Mouse (Mus musculus) cerebellum, postnatal 10 days (tissue): ENCODE results near the gene Fuz.

Experiments used
- DNase-seq, 2 experiments: peaks; one replicate each; pipeline ENCODE4 v3.0.0; 2021; ENCODE audit warnings: mixed read lengths in 2 of 2

Gene Fuz

DNA sequence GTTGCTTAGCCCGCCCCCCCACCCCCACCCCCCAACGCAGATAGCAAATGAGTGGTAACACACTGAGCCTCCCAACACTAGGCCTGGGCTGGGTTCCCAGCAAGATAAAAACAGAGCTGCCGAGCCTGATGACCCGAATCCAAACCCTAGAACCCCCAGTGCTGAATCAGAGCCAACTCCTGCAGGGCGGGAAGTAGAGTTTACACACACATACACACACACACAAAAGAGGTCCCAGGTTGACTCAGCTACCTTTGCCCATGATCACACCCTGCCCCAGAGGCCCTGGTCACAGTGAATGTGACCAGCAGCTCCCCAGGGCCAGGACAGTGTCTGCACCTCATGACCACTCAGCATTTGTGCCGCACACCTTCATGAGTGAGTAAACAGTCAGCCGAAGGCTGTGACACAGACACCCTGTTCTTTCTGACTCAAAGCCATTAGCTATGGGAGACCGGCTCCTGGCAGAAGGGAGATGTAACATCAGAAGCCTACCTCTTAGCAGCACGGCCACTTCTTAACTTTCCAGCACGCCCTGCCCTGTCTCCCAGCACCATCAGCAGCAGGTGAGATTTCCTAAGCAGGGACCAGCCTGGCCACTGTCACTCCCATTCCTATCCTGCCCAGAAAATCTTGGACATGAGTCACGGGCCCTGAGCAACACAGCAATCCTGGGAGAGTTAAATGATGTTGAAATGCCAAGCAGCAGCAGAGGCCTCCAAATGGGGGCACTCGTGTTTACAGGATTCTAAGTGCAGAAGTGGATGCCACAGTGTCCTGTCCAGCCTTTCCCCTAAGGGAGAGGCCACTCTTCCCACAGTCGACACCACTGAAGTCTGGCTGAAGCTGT is 7.4 kb upstream of the Fuz start:
- peak; percentile 65 to 69 for DNase-seq

DNA sequence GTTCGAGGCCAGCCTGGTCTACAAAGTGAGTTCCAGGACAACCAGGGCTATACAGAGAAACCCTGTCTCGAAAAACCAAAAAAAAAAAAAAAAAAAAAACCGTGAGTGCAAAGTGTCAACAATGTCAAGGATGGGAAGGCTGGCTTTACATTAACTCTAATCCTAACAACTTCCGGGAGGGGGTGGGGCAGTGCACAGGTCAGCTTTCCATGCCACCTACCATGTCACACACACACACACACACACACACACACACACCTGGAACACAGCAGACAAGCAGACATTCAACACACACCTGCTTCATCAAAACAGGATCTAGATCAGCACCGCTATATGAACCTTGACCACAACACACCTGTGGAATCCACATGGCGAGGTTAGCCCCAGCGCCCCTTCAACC is 5.7 kb upstream of the Fuz start:
- DNase-seq: no peak

DNA sequence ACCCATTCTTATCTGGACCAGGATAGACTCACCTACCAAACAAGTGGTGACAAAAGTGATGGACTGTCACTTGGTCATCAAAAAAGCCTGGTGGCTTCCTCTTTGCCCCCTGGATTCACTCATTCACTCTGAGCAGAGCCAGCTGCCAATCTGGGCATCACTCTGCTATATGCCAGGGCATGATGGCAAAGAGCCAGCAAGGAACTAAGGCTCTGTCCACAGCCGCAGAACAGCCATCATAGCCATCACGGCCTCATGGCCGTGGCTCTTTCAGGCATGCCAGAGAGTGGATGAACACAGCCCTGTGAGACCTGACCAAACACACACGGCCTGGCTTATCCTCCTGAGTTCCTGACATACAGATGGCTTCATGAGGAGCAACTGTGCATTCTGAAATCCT is 5.1 kb upstream of the Fuz start:
- DNase-seq: peak; percentile 70

DNA sequence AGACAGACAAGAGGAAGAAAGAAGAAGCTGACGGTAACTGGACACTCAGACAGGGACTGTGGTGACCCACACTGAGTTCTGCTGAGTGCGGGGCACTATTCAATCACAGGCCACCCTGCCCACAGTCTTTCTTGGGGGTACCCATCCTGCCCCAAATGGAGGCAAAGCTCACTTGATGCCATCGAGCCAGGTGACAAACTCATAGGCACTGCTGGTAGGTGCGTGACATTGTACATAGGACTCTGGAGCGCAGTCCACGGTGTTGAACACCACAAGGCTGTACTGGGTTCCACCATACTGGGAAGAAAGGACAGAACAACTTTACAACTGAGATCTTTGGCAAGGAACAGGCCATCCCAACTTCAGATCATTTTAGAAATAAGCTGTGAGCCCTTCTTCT is 4.3 kb upstream of the Fuz start:
- no peak for DNase-seq

DNA sequence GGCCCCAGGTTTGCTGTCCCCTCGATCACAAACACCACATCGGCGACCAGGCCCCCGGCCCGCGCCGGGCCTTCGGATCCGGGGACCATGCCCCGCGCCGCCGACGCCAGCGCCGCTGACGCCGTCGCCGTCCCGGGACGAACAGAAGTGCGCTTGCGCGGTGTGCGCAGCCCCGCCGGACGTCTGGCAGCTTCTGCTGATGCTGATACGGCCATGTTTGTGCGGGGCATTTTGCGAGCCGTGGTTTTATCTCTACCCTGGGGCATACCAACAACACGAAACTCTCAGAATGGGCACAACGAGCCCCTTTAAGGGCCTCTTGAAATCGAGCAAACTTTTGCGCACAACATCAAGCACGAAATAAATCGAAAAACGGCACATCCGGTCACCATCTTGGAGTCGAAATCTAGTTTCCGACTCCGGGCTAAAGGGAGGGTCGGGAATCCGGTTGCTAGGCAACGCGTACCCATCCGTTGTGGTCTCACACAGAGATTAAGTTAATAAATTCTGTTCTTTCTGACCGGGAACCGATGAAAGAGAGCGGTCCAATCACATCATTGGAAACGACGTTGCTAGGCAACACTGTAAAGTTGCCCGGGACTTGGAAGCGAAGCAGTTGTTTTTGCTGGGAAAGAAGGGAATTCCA is 3.5 kb upstream of the Fuz start, which contains the start of gene Med25:
Gene Med25 (minus strand): TSS at position 437 of the 646 bp plus-strand sequence.
- DNase-seq: peak; percentile 93 to 94

DNA sequence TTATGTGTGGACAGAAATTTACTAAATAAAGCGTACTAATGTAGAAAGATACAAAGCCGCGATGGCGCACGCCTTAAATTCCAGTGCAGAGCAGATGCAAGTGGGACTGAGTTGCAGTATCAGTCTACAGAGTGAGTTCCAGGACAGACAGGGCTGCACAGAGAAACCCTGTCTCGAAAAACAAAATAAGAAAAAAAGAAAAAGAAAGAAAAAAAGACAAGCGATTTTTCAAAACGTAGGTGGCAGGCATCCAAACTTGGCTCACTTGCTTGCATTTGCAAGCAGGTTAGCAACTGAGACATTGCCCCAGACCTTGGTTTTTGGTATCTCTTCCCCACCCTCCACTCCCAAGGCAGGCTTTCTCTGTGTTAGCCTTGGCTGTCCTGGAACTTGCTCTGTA is 2.7 kb upstream of the Fuz start:
- no peak for DNase-seq

DNA sequence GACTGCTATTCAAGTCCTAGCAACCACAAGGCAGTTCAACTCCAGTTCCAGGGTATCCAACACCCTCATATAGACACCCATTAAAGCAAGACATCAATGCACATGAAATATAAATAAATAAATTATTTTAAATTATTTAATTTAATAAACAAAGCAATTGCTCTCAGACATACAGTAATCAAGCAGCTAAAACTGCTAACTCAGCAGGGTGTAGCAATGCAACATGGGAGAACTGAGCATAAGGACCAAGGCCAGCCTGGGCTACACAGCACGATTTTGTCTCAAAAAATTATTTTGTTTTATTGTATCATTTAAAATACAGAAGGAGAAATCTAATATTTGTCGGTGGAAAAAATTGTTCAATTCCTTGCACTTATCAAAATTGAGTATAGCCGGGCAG is 1.7 kb upstream of the Fuz start:
- DNase-seq: no peak

DNA sequence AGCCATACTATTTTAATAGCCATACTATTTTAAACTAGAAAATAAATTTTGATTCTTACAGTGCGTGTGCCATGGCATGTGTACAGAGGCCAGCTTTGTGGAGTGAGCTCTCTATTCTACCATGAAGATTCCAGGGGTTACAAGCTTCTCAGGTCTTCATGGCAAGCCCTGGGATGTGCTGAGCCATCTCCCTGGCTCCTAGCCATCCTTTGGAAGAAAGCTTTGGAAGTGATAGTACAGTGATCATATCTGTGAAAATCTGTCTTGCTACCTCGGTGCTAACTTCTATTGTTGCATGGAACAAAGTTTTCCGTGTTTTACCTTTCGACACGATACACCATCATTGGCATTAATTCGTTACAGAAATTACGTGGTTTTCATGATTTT is 680 bp upstream of the Fuz start:
- peak; percentile 62 to 70 for DNase-seq

DNA sequence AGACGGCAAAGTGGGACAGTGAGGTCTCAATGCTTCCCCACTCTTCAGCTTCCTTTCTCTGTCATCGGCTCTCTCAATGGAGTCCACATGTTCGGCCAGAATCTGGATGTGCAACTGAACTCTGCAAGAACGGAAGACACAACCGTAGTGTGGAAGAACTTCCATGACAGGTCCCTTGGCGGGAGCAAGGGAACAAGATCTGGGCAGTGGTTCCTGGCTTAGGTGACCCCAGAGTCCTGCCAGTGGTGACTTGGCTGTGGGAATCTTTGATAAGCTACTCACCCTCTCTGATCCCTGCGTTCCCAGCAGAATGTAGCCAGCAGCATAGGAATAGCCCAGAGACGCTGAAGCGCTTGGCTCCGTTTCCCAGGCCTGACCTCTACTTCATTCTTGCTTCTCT is 620 bp downstream of the Fuz start:
- no peak for DNase-seq

DNA sequence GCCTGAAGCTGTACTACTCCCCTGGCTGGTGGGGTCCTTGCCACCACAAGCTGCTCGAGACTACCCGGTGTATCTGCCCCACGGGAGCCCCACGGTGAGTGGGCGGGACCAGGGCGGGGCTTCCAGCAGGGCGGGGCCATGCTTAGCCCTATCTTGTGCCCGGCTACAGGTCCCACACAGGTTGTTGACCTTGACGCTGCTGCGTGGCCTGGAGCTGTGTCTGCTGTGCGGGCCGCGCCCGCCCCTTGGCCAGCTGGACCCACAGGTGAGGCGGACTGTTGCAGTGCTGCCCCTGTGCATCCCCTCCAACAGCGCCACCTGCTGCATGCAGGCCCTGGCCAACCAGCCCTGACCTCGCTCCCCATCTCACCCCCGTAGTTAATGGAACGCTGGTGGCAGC is 2.7 kb downstream of the Fuz start:
- DNase-seq: peak; percentile 60 to 69

DNA sequence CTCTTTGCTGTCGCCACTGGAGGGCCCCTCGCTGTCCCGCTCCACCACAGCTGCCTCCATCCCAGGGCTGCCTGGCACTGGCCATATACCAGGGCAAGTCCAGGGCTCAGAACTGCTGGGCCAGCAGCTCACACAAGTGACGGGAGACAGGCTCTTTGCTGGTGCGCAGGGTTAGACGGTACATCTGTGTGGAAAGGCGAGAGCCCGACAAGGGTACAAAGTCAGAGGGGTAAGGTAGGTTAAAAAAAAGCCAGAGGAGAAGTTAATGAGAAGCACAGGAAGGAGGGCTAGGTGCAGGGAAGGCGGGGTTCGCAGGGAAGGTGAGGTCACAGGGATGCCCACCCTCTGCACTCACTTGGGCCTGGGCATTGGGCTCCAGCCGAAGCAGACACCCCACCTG is 4.8 kb downstream of the Fuz start:
- DNase-seq: no peak

DNA sequence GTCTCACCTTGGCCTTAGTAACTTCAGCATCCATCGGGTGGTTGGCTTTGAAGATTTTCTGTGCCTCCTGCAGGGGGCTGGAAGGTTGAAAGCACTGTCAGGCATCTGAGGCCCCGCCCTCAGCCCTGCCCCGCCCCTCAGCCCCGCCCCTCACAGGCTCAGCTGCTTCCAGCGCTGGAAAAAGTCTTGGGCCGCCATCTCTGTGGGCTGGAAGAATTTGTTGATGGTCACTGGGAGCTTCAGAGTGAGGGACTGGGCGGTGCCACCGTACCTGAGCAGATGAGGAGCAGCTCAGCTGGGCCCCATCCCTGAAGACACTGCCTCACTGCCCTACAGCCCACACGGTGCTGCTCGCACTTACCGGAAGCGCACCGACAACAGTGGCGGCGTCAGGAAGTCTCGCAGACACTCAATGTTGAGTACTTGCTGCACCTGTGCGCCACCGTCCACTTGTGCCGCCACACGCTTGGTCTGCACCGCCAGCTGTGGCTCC is 5.4 kb downstream of the Fuz start:
- no peak for DNase-seq

DNA sequence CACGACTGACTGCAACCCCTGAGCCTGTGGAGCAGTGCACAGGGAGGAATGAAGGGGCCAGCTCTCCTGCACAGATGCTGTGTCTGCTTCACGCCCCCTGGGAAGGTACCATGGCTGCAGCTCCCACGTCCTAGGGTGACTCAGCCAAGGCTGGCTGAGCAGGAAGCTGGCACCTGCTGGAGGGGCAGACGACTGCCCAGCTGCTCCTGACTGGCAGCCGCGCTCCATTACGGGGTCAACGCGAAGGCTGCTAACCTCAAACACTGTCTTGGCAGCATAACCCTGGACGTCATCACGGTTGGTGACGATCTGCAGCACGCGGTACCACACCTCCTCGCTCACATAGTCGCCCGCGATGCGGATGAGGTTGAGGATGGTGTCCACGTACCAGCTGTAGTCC is 9.6 kb downstream of the Fuz start:
- DNase-seq: peak; percentile 60 to 66

DNA sequence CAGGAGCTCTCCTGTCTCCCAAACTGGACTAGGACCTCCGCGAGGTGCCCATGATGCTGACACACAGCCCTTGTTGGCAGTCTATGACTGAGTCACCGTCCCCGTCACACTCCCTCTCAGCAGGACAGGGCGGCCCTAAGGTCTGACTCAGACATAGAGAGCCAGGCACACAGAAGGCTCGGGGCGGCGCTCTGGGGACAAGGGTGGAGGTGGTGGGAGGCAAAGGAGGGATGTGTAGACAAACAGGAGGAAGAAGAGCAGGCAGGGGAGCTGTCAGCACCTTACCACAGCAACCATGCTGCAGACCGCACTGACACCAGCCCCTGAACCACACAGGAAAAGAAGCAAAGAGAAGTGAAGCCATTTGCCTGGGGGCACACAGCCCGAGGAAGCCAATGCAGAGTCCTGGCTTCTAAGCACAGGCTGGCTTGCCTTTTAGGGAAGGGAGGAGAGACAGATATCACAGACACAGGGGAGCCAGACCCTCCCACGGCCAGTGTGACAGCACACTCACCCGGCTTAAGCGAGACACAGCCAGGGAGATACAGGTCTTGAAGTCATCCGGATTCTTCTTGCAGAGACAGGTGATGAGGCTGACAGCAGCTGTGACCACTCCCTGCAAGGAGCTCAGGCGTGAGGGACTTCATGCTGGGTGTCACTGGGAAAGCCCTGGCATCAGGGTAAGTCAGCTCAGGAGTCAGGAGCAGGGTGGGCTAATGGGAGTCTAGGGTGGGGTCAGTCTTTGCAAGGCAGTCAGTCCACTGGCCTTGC is 13.0 kb downstream of the Fuz start:
- DNase-seq: no peak

DNA sequence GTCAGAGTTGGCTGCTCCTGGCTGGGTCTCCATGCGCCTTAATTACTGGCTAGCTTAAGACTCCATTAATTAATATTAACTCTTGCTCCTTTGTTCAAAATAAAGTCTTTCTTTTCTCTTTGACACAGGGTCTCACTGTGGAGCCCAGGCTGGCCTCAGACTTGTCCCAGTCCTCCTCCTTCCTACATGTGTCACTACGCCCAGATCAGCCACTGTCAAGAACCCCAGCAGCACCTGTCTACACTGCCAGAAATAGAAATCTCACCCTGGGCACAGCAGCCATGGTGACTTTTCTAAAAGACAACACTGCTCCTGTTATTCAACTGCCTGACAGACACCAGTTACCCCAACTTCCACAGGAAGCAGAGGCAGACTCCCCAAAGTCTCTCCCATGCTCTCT is 18.5 kb downstream of the Fuz start:
- DNase-seq: no peak

DNA sequence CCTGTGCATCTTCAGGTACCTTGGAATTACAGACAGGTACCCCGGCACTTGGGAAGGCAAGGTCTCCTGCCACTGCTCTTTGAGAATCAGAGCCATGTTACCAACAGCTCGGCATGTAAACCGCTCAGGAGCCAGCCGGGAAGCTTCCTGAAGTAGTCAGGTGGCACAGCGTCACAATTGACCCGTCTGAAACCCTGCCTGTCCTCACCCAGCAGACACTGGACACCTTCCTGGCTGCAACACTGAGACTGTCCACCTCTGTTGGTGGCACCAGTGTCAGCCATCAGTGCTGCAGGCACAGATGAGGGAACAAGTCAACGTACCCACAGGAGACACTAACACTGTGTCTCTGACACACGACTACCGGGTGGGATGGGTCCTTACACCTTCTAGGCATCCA is 19.4 kb downstream of the Fuz start:
- no peak for DNase-seq

DNA sequence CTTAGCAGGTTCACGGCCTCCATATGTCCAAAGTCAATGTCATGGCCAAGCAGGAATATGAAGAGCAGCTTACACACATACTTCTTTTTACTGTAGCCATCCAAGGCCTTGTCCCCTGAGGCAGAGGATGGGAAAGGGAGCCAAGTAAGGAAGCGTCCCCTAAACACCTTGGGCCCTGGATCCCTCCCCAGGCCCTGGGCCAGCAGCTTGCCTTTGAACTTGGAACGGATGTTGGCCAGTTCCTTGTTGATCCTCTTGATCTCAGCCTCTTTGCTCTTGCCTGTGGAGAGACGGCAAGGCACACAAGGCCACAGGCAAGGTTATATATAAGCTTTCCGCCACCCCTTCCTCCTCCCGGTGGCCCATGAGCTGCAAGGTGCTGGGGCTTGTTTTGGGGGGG is 20.3 kb downstream of the Fuz start:
- no peak for DNase-seq

DNA sequence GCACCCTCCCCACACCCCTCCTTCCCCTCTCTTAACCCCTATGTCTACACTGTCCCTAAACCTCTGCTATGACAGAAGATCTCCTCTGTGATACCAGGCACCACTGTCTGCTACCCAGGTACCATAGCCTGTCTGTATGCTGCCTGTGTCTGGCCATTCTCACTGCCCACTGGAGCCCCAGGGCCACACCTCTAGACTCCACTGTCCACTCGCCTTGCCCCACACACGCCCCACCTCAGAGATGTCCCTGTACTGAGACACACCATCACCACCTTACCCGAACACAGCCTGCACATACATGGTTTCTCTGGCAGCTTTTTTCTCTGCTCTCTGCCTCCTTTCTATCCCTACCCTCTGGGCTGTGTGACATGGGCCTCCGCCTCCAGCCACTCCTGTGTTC is 21.0 kb downstream of the Fuz start:
- no peak for DNase-seq

DNA sequence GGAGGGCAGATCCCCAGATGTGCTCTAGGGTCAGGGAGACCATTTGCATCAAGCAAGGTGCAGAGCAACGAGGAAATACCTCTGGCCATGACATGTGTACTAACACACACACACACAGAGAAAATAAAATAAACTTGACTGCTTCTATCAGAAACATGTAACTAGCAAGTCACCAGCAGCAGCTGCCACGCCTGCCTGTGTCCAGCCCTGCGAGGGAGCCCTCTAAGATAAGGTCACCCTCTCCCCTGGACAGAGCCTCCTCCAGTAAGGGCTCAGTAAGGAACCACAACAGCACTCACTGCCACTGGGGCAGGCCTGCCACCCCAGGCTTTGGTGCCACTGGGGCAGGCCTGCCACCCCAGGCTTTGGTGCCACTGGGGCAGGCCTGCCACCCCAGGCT is 22.3 kb downstream of the Fuz start:
- DNase-seq: no peak

DNA sequence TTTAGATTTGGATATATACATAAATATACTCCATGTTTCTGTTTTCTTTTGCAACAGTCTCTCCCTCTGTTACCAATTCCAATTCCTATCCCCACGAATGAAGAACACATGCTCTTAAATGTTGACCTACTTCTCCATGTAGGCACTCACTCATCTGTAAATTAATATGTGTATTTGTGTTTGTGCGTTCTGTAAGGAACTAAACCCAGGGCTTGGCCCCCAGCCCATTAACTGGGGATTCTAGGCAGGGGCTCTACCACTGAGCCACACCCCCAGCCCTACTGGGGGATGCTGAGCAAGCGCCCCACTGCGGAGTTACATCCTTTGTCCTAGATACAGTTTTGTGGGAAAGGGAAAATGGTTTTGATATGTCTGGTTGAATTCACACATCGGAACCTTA is 23.2 kb downstream of the Fuz start:
- DNase-seq: no peak

DNA sequence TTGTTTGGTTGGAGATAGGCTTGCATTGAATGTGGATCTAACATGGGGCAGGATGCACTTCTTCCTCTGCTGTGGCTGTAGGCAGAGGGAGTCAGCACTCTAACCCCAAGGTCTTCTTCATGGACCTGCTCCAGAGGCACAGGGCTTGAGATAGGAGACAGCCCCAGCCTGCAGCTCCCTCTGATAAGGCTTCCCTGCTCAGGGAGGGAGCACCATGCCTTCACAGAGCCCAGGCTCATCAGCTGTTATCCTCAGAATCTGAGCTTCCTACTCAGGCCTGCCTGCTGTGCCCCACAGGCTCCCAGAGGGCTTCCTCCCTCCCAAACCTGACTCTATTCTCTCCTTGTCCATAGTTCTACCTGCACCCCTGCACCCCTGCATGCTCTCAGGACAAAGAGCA is 26.7 kb downstream of the Fuz start:
- DNase-seq: no peak

DNA sequence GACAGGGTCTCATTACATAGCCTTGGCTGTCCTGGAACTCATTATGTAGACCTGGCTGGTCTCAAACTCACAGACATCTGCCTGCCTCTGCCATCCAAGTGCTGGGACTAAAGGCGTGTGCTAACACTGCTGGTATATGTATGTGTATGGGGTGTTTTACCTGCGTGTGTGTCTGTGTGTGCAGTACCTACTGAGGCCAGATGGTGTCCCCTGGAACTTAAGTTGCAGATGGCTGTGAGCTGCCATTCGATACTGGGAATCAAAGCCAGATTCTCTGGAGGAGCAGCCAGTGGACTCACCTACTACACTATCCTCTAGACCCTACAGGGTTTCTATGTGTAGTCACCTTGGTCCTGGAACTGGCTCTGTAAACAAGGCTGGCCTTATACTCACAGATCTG is 29.6 kb downstream of the Fuz start:
- DNase-seq: peak; percentile 65 to 71

DNA sequence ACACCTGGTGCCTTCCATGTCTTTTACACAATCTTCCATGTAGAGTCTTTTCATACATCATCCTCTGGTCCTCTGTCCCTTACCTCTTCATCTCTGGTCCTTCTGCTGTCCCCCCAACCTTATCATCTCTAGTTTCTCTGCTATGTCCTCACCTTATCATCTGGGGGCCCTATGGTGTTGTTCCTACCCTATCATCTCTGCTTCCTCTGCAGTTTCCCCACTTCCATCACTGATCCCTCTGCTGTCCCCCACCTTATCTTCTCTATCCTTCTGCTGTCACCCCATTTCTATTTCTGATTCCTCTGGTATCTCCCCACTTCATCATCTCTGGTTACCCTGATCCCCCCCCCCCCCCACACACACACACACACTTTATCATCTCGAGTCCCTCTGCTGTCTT is 32.7 kb downstream of the Fuz start:
- DNase-seq: no peak
